ENCODE assay signal across 23 mouse cellular contexts in genomic region chr8:11518676-11519075, GRCm38 (mm10). TPM values are rescaled to one million over a fixed set of nuclear protein-coding genes. Genes with fewer than 3 reads are reported as not detected.
DNase-seq lines count a peak whose midpoint lies in the region; TF ChIP-seq lines count a peak whose summit lies in the region.
"Had no signal": no experiment of that assay in that cellular context is flagged by ENCODE, and none has a peak within 500 bp of the region (broad histone marks: within the 10 kb centered on the region; RNA-seq: fewer than 3 reads in every experiment).

No protein-coding gene starts in this region.

- intact Hi-C loops in gastrocnemius, adult 2 months (cut with DNase I) = no loop called here

- 65% methylated on average over 11 of the region's 11 CpGs for WGBS in lung, adult 2 months

- H3K4me3 ChIP-seq in gastrocnemius, adult 2 months = no peak overlapping the region
- no peak overlapping the region for H3K4me3 ChIP-seq in lung, adult 2 months (replicated peaks; ENCODE audit: extremely low read depth, low read depth, low read length)
- H3K4me3 ChIP-seq: erythroblast, embryonic 14.5 days; forebrain, embryonic 12.5 days; hindbrain, embryonic 10.5 days; left cerebral cortex, adult 2 months; limb, embryonic 15.5 days had no signal

- TF ChIP-seq CTCF in gastrocnemius, adult 2 months (IDR thresholded peaks at IDR 0.05) = no peak
- no peak for TF ChIP-seq CTCF in lung, adult 2 months (IDR thresholded peaks at IDR 0.05; ENCODE audit: insufficient read depth, low read length)

- no peak overlapping the region for H3K27ac ChIP-seq in gastrocnemius, adult 2 months
- H3K27ac ChIP-seq: forebrain, embryonic 12.5 days; hindbrain, embryonic 10.5 days; kidney, postnatal 0 days; left cerebral cortex, adult 2 months; limb, embryonic 15.5 days; liver, embryonic 14.5 days; stomach, postnatal 0 days had no signal

- 0 out of 2 replicates have a peak, but pooled peaks have one; percentile 24 for TF ChIP-seq POLR2A in lung, adult 2 months (IDR thresholded peaks at IDR 0.05; ENCODE audit: borderline replicate concordance, extremely low read depth, low read depth, low read length)

- peaks cover 9% of the 10 kb centered on the region; the same call in 1 of the 2 replicates for H3K4me1 ChIP-seq in lung, adult 2 months (ENCODE audit: control insufficient read depth, insufficient read depth, low read length)
- H3K4me1 ChIP-seq: forebrain, embryonic 12.5 days; hindbrain, embryonic 10.5 days; limb, embryonic 15.5 days had no signal

- peak; percentile 36 for DNase-seq in gastrocnemius, adult 2 months
- no peak for DNase-seq in gastrocnemius, adult 8-10 months (ENCODE audit: low spot score in 2 of 2)
- DNase-seq in lung, adult 2 months = peak; percentile 47
- peak; percentile 53 for DNase-seq in lung, postnatal 25 days (ENCODE audit: low spot score)
- no peak for DNase-seq in urinary bladder, postnatal 25 days (ENCODE audit: low spot score)
- no peak for DNase-seq in adrenal gland, adult 18-20 months (ENCODE audit: low spot score in 2 of 2)
- DNase-seq in embryo, embryonic 11 days = no peak
- DNase-seq: adrenal gland, adult 8-10 months; cerebellum, adult 8-10 months; gastrocnemius, postnatal 14 days; heart, adult 11 months; heart, postnatal 10 days; left cerebral cortex, postnatal 4 days; thymus, adult 2 months had no signal

RNA-seq across cellular contexts. Expression of gene Naxd, which starts 21.4 kb away (rescaled TPM):
- 10 to 100 TPM; 28.1 to 31.2 TPM for total RNA-seq in gastrocnemius, adult 2 months (2021)
- 10 to 100 TPM; 23.8 to 29.1 (median 26.4) TPM for total RNA-seq in gastrocnemius, adult 8-10 months (2022)
- 142 and 150 TPM in 2 replicates for polyA plus RNA-seq in lung, adult 2 months (2012; rRNA removed)
- total RNA-seq in adrenal gland, adult 18-20 months (2021) = 10 to 100 TPM; 67.0 to 72.6 TPM

RNA-seq across cellular contexts. Expression of gene Cars2, which starts 31.9 kb away (rescaled TPM):
- 10 to 100 TPM; 13.8 to 19.4 TPM for total RNA-seq in gastrocnemius, adult 2 months (2021)
- 10 to 100 TPM; 14.9 to 17.4 (median 17.0) TPM for total RNA-seq in gastrocnemius, adult 8-10 months (2022)
- 38.8 and 48.4 TPM in 2 replicates for polyA plus RNA-seq in lung, adult 2 months (2012; rRNA removed)
- 10 to 100 TPM; 49.3 to 54.2 TPM for total RNA-seq in adrenal gland, adult 18-20 months (2021)

RNA-seq across cellular contexts. Expression of gene Ing1, which starts 36.7 kb away (rescaled TPM):
- total RNA-seq in gastrocnemius, adult 2 months (2021) = 10 to 100 TPM; 15.5 to 19.9 TPM
- total RNA-seq in gastrocnemius, adult 8-10 months (2022) = 10 to 100 TPM; 10.9 to 13.4 (median 12.5) TPM
- 18.5 and 21.5 TPM in 2 replicates for polyA plus RNA-seq in lung, adult 2 months (2012; rRNA removed)
- total RNA-seq in adrenal gland, adult 18-20 months (2021) = 10 to 100 TPM; 30.3 to 36.6 TPM

RNA-seq across cellular contexts. Expression of gene Rab20, which starts 40.2 kb away (rescaled TPM):
- total RNA-seq in gastrocnemius, adult 2 months (2021) = 1 to 10 TPM; 1.3 to 2.5 TPM
- total RNA-seq in gastrocnemius, adult 8-10 months (2022) = 1 to 10 TPM; 3.8 to 5.2 (median 4.3) TPM
- polyA plus RNA-seq in lung, adult 2 months (2012; rRNA removed) = 17.3 and 19.5 TPM in 2 replicates
- total RNA-seq in adrenal gland, adult 18-20 months (2021) = 1 to 10 TPM; 6.9 to 7.5 TPM
- polyA plus RNA-seq: neural tube, embryonic 14.5 days had no signal

Comparison
In these comparisons a context has a peak if more than half of its experiments do, and no peak if none do; other contexts are left out.
1. DNase-seq: peak in gastrocnemius, adult 2 months (single experiment), lung, adult 2 months (single experiment) and lung, postnatal 25 days (single experiment); none in gastrocnemius, adult 8-10 months (0 of 2), urinary bladder, postnatal 25 days (single experiment), adrenal gland, adult 18-20 months (0 of 2) and embryo, embryonic 11 days (single experiment).